Comparison of ENCODE assay signal across 10 mouse cellular contexts in the genomic region with DNA sequence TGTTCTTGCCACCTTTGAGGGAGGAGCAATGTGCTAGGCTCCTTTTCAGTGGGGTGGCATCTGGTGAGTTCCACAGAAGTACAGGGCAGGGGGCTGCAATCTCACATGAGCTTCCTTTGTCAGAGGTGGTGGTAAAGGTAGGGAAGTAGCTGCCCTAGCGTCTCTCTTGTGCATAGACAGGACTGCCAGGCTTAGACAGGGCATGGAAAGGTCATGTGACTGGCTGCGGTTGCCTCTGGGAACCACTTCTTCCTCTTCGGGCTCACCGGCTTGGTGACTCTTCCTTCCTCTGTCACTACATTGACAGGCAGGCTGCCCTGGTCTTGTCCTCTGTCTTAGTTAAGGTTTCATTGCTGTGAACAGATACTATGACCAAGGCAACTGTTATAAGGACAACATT.
DNase-seq lines count a peak whose midpoint lies in the region; ATAC-seq lines count a peak whose summit lies in the region.
"Had no signal": no experiment of that assay in that cellular context is flagged by ENCODE, and none has a peak within 500 bp of the region (broad histone marks: within the 10 kb centered on the region; RNA-seq: fewer than 3 reads in every experiment).

No protein-coding gene starts in this region.

- H3K27me3 ChIP-seq in forebrain, embryonic 13.5 days = no peaks in the 10 kb centered on the region
- H3K27me3 ChIP-seq in midbrain, embryonic 13.5 days = no peaks in the 10 kb centered on the region
- H3K27me3 ChIP-seq in hindbrain, embryonic 10.5 days (ENCODE audit: insufficient read depth, poor library complexity, severe bottlenecking) = peaks cover 5% of the 10 kb centered on the region; the same call in 1 of the 2 replicates

- no peaks in the 10 kb centered on the region for H3K4me1 ChIP-seq in forebrain, embryonic 13.5 days
- H3K4me1 ChIP-seq in midbrain, embryonic 13.5 days (replicated peaks) = peaks cover 22% of the 10 kb centered on the region
- peaks cover 26% of the 10 kb centered on the region for H3K4me1 ChIP-seq in hindbrain, embryonic 10.5 days (replicated peaks)
- H3K4me1 ChIP-seq: limb, embryonic 10.5 days had no signal

- DNase-seq in CD4-positive, CD25-positive, alpha-beta regulatory T cell, adult 2 months (ENCODE audit: low read depth, low spot score) = peak; percentile 82
- peak; percentile 73 for DNase-seq in c-Kit-positive CD71-negative TER-119-negative erythroid progenitor cells, embryonic 14.5 days (ENCODE audit: low read depth)
- DNase-seq in lung, postnatal 14 days = peak; percentile 48
- peak; percentile 28 to 74 for DNase-seq in spleen, postnatal 10 days (ENCODE audit: low spot score in 2 of 2)
- DNase-seq in left cerebral cortex, adult 8-10 months (ENCODE audit: low spot score in 2 of 2) = no peak
- no peak for DNase-seq in hindbrain, embryonic 10.5 days (ENCODE audit: low spot score)

- no peak overlapping the region for H3K27ac ChIP-seq in forebrain, embryonic 13.5 days
- H3K27ac ChIP-seq in midbrain, embryonic 13.5 days = no peak overlapping the region
- H3K27ac ChIP-seq in hindbrain, embryonic 10.5 days = no peak overlapping the region
- H3K27ac ChIP-seq: kidney, postnatal 0 days; limb, embryonic 10.5 days had no signal

- H3K4me3 ChIP-seq in forebrain, embryonic 13.5 days = no peak overlapping the region
- no peak overlapping the region for H3K4me3 ChIP-seq in midbrain, embryonic 13.5 days (replicated peaks)
- H3K4me3 ChIP-seq in hindbrain, embryonic 10.5 days = no peak overlapping the region
- H3K4me3 ChIP-seq: limb, embryonic 10.5 days had no signal

- ATAC-seq in forebrain, embryonic 13.5 days = no peak
- ATAC-seq in midbrain, embryonic 13.5 days = no peak

- H3K9me3 ChIP-seq in forebrain, embryonic 13.5 days (replicated peaks) = no peaks in the 10 kb centered on the region
- H3K9me3 ChIP-seq in midbrain, embryonic 13.5 days = no peaks in the 10 kb centered on the region
- no peaks in the 10 kb centered on the region for H3K9me3 ChIP-seq in hindbrain, embryonic 10.5 days
- H3K9me3 ChIP-seq: limb, embryonic 10.5 days had no signal

- H3K9ac ChIP-seq in forebrain, embryonic 13.5 days = no peak overlapping the region
- no peak overlapping the region for H3K9ac ChIP-seq in midbrain, embryonic 13.5 days (replicated peaks)

- 96% methylated on average over 4 of the region's 4 CpGs for WGBS in forebrain, embryonic 13.5 days
- 96% methylated on average over 4 of the region's 4 CpGs for WGBS in midbrain, embryonic 13.5 days
- 93% methylated on average over 4 of the region's 4 CpGs for WGBS in hindbrain, embryonic 10.5 days

- no peak overlapping the region for H3K4me2 ChIP-seq in forebrain, embryonic 13.5 days
- no peak overlapping the region for H3K4me2 ChIP-seq in midbrain, embryonic 13.5 days (replicated peaks)

- peaks cover 89% of the 10 kb centered on the region for H3K36me3 ChIP-seq in forebrain, embryonic 13.5 days (ENCODE audit: poor library complexity, severe bottlenecking)
- peaks cover 82% of the 10 kb centered on the region for H3K36me3 ChIP-seq in midbrain, embryonic 13.5 days
- peaks cover 92% of the 10 kb centered on the region for H3K36me3 ChIP-seq in hindbrain, embryonic 10.5 days

Comparison
In these comparisons a context has a peak if more than half of its experiments do, and no peak if none do; other contexts are left out.
1. DNase-seq: peak in CD4-positive, CD25-positive, alpha-beta regulatory T cell, adult 2 months (single experiment), c-Kit-positive CD71-negative TER-119-negative erythroid progenitor cells, embryonic 14.5 days (single experiment), lung, postnatal 14 days (single experiment) and spleen, postnatal 10 days (2 of 2); none in left cerebral cortex, adult 8-10 months (0 of 2) and hindbrain, embryonic 10.5 days (single experiment).